Comparison of ENCODE assay signal across 20 mouse cellular contexts in the genomic region with DNA sequence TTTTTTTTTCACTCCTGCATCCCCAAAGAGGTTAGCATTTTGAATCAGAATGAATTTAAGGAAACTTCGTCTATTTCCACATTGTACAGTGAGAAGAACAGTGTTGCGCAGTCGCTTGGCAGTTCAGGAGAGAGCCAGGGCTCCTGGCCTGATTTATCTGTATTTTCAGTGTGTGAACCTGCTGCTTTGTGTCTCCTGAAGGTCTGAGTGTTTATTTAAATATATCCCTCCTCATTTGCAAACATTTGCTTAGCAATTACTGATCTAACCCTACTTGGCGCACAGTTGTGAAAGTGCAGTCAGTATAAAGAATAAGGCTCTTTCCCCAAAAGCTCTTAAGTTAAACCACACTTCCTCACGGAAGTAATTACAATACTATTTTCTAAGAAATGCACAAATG.
DNase-seq lines count a peak whose midpoint lies in the region; ATAC-seq and TF ChIP-seq lines count a peak whose summit lies in the region.
"Had no signal": no experiment of that assay in that cellular context is flagged by ENCODE, and none has a peak within 500 bp of the region (broad histone marks: within the 10 kb centered on the region; RNA-seq: fewer than 3 reads in every experiment).

No protein-coding gene starts in this region.

- no peak for DNase-seq in lung, postnatal 14 days
- DNase-seq in lung, postnatal 25 days (ENCODE audit: low spot score): peak; percentile 10
- DNase-seq in lung, postnatal 4 days: no peak
- DNase-seq in stomach, postnatal 0 days (ENCODE audit: low spot score): peak; percentile 32
- no peak for DNase-seq in gastrocnemius, postnatal 4 days (ENCODE audit: low spot score in 2 of 2)
- DNase-seq: adrenal gland, postnatal 10 days; adrenal gland, postnatal 25 days; cerebellum, adult 11 months; cerebellum, adult 18-20 months; cerebellum, adult 8-10 months; cerebellum, adult 9-11 months; cerebellum, postnatal 14 days; cerebellum, postnatal 36 days had no signal

- H3K4me3 ChIP-seq in lung, embryonic 16.5 days (ENCODE audit: low read length): no peak overlapping the region
- H3K4me3 ChIP-seq in stomach, embryonic 15.5 days (replicated peaks): no peak overlapping the region
- H3K4me3 ChIP-seq in stomach, postnatal 0 days (ENCODE audit: low read depth, low read length): no peak overlapping the region
- H3K4me3 ChIP-seq in liver, embryonic 12.5 days: no peak overlapping the region
- H3K4me3 ChIP-seq: embryonic facial prominence, embryonic 10.5 days; embryonic facial prominence, embryonic 12.5 days; forebrain, embryonic 13.5 days; forebrain, embryonic 15.5 days had no signal

- TF ChIP-seq EP300 in stomach, postnatal 0 days (optimal IDR thresholded peaks at IDR 0.05): no peak

- peaks cover 11% of the 10 kb centered on the region for H3K36me3 ChIP-seq in lung, embryonic 16.5 days (ENCODE audit: control insufficient read depth, insufficient read depth, low read length)
- H3K36me3 ChIP-seq in stomach, embryonic 15.5 days: peaks cover 14% of the 10 kb centered on the region; the same call in 1 of the 2 replicates
- H3K36me3 ChIP-seq in stomach, postnatal 0 days (ENCODE audit: control insufficient read depth, insufficient read depth, low read length): peaks cover 18% of the 10 kb centered on the region
- H3K36me3 ChIP-seq in liver, embryonic 12.5 days: peaks cover 94% of the 10 kb centered on the region

- no peak overlapping the region for H3K27ac ChIP-seq in lung, embryonic 16.5 days (ENCODE audit: low read length)
- H3K27ac ChIP-seq in stomach, embryonic 15.5 days: no peak overlapping the region
- H3K27ac ChIP-seq in stomach, postnatal 0 days (replicated peaks): no peak overlapping the region
- H3K27ac ChIP-seq in liver, embryonic 12.5 days: no peak overlapping the region
- H3K27ac ChIP-seq: embryonic facial prominence, embryonic 10.5 days; embryonic facial prominence, embryonic 12.5 days; forebrain, embryonic 13.5 days; forebrain, embryonic 15.5 days had no signal

- peak; percentile 60; the same call in 1 of the 2 replicates for ATAC-seq in lung, embryonic 16.5 days (ENCODE audit: low read depth)
- ATAC-seq in stomach, embryonic 15.5 days (ENCODE audit: insufficient read depth, low FRiP score, low read depth): peak; percentile 72; the same call in 1 of the 2 replicates
- peak; percentile 65 for ATAC-seq in stomach, postnatal 0 days (ENCODE audit: low FRiP score, low TSS enrichment)
- ATAC-seq in liver, embryonic 12.5 days: no peak
- ATAC-seq: forebrain, embryonic 13.5 days; forebrain, embryonic 15.5 days had no signal

- no peaks in the 10 kb centered on the region for H3K9me3 ChIP-seq in lung, embryonic 16.5 days (ENCODE audit: control insufficient read depth, low read length)
- no peaks in the 10 kb centered on the region for H3K9me3 ChIP-seq in stomach, embryonic 15.5 days
- H3K9me3 ChIP-seq in stomach, postnatal 0 days (ENCODE audit: control insufficient read depth, low read length): no peaks in the 10 kb centered on the region
- H3K9me3 ChIP-seq in liver, embryonic 12.5 days (replicated peaks): no peaks in the 10 kb centered on the region
- H3K9me3 ChIP-seq: embryonic facial prominence, embryonic 10.5 days; embryonic facial prominence, embryonic 12.5 days; forebrain, embryonic 13.5 days; forebrain, embryonic 15.5 days had no signal

- 72% methylated on average over 5 of the region's 5 CpGs for WGBS in lung, embryonic 16.5 days
- WGBS in stomach, embryonic 15.5 days: 70% methylated on average over 5 of the region's 5 CpGs
- WGBS in stomach, postnatal 0 days: 60% methylated on average over 5 of the region's 5 CpGs
- WGBS in liver, embryonic 12.5 days (ENCODE audit: insufficient replicate concordance): 85% methylated on average over 5 of the region's 5 CpGs

- no peak overlapping the region for H3K4me2 ChIP-seq in lung, embryonic 16.5 days (ENCODE audit: low read depth, low read length)
- no peak overlapping the region for H3K4me2 ChIP-seq in stomach, embryonic 15.5 days
- H3K4me2 ChIP-seq in stomach, postnatal 0 days (replicated peaks; ENCODE audit: low read depth): no peak overlapping the region
- H3K4me2 ChIP-seq in liver, embryonic 12.5 days: no peak overlapping the region
- H3K4me2 ChIP-seq: embryonic facial prominence, embryonic 12.5 days; forebrain, embryonic 13.5 days; forebrain, embryonic 15.5 days had no signal

- no peaks in the 10 kb centered on the region for H3K27me3 ChIP-seq in lung, embryonic 16.5 days (ENCODE audit: control insufficient read depth, insufficient read depth, low read depth, low read length)
- H3K27me3 ChIP-seq in stomach, embryonic 15.5 days (replicated peaks): no peaks in the 10 kb centered on the region
- H3K27me3 ChIP-seq in stomach, postnatal 0 days (ENCODE audit: control insufficient read depth, insufficient read depth, low read length): no peaks in the 10 kb centered on the region
- H3K27me3 ChIP-seq in liver, embryonic 12.5 days (replicated peaks): no peaks in the 10 kb centered on the region
- H3K27me3 ChIP-seq: embryonic facial prominence, embryonic 12.5 days; forebrain, embryonic 13.5 days; forebrain, embryonic 15.5 days had no signal

- H3K4me1 ChIP-seq in lung, embryonic 16.5 days (replicated peaks; ENCODE audit: control insufficient read depth, insufficient read depth, low read length): no peaks in the 10 kb centered on the region
- no peaks in the 10 kb centered on the region for H3K4me1 ChIP-seq in stomach, embryonic 15.5 days
- H3K4me1 ChIP-seq in stomach, postnatal 0 days (replicated peaks; ENCODE audit: control insufficient read depth, insufficient read depth): no peaks in the 10 kb centered on the region
- no peaks in the 10 kb centered on the region for H3K4me1 ChIP-seq in liver, embryonic 12.5 days
- H3K4me1 ChIP-seq: embryonic facial prominence, embryonic 10.5 days; embryonic facial prominence, embryonic 12.5 days; forebrain, embryonic 13.5 days; forebrain, embryonic 15.5 days had no signal

- no peak overlapping the region for H3K9ac ChIP-seq in lung, embryonic 16.5 days (ENCODE audit: low read length)
- no peak overlapping the region for H3K9ac ChIP-seq in stomach, embryonic 15.5 days
- H3K9ac ChIP-seq in stomach, postnatal 0 days (ENCODE audit: low read length): no peak overlapping the region
- no peak overlapping the region for H3K9ac ChIP-seq in liver, embryonic 12.5 days
- H3K9ac ChIP-seq: embryonic facial prominence, embryonic 12.5 days; forebrain, embryonic 13.5 days; forebrain, embryonic 15.5 days had no signal

- no peak for TF ChIP-seq CTCF in stomach, postnatal 0 days (IDR thresholded peaks at IDR 0.05; ENCODE audit: low read depth)

Comparison
In these comparisons a context has a peak if more than half of its experiments do, and no peak if none do; other contexts are left out.
1. DNase-seq: peak in lung, postnatal 25 days (single experiment) and stomach, postnatal 0 days (single experiment); none in lung, postnatal 14 days (single experiment), lung, postnatal 4 days (0 of 2) and gastrocnemius, postnatal 4 days (0 of 2).